Comparison of ENCODE assay signal across 8 mouse cellular contexts in the genomic region with DNA sequence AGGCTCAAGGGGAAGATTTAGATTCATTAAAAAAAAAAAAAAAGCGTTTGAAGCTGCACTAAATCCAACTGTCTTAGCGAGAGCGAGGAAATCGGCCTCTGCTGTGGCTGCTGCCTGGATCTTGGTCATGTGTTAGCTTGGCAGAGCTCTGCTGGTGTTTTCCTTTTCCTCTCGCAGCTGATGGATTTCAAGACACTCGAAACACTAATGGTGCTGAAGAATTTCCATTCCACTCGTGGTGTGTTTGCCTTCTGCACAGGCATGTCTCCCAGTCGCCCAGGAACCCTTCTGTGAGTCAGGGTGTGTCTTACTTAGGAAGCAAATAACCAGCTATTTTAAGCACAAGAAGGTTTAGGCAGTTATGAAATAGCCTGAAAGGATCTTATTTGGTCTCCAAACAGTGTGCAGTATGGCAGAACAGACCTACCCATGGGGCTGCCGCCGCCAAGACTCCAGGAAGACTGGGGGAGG. TPM values are rescaled to one million over a fixed set of nuclear protein-coding genes. Genes with fewer than 3 reads are reported as not detected.
DNase-seq lines count a peak whose midpoint lies in the region; ATAC-seq and TF ChIP-seq lines count a peak whose summit lies in the region.

No protein-coding gene starts in this region.

- H3K9ac ChIP-seq in forebrain, embryonic 14.5 days (ENCODE audit: low read length), result no peak overlapping the region
- no peak overlapping the region for H3K9ac ChIP-seq in forebrain, embryonic 11.5 days (ENCODE audit: low read length)

- no peak overlapping the region for H3K4me3 ChIP-seq in forebrain, embryonic 14.5 days (ENCODE audit: low read depth, low read length)
- H3K4me3 ChIP-seq in forebrain, embryonic 11.5 days (ENCODE audit: low read depth, low read length), result no peak overlapping the region

- no peaks in the 10 kb centered on the region for H3K9me3 ChIP-seq in forebrain, embryonic 14.5 days (replicated peaks; ENCODE audit: control insufficient read depth, low read length)
- H3K9me3 ChIP-seq in forebrain, embryonic 11.5 days (ENCODE audit: control insufficient read depth, low read length), result no peaks in the 10 kb centered on the region

- WGBS in forebrain, embryonic 14.5 days, result 35% methylated on average over 10 of the region's 10 CpGs
- 41% methylated on average over 10 of the region's 10 CpGs for WGBS in forebrain, embryonic 11.5 days

- 0 out of 2 replicates have a peak, but pooled peaks have one; percentile 42 for ATAC-seq in forebrain, embryonic 14.5 days
- no peak for ATAC-seq in forebrain, embryonic 11.5 days (replicated peaks; ENCODE audit: low FRiP score)
- peak; percentile 54 for ATAC-seq in Patski

- CTCF ChIA-PET in Patski (lab: Charles Lee), result interaction anchor here (1.2 to 2.1 kb wide), 2 partner anchors 8 to 10 kb away, joined by 3 to 5 read pairs; no protein-coding TSS in a partner anchor

- POLR2A ChIA-PET in Patski (lab: Charles Lee), result no interaction called here

- no peak overlapping the region for H3K27ac ChIP-seq in forebrain, embryonic 14.5 days (ENCODE audit: low read depth, low read length)
- no peak overlapping the region for H3K27ac ChIP-seq in forebrain, embryonic 11.5 days (ENCODE audit: low read depth, low read length)

- TF ChIP-seq CTCF in Patski (IDR thresholded peaks at IDR 0.05), result no peak

- in situ Hi-C loops in Patski (cut with MboI; ENCODE audit: low pct_unique_long_range_greater_than_20kb), result no loop called here

- H3K36me3 ChIP-seq in forebrain, embryonic 14.5 days (ENCODE audit: control insufficient read depth, insufficient read depth, low read length), result no peaks in the 10 kb centered on the region
- no peaks in the 10 kb centered on the region for H3K36me3 ChIP-seq in forebrain, embryonic 11.5 days (ENCODE audit: control insufficient read depth, insufficient read depth, low read length)

- no peaks in the 10 kb centered on the region for H3K4me1 ChIP-seq in forebrain, embryonic 14.5 days (ENCODE audit: control insufficient read depth, insufficient read depth, low read length)
- no peaks in the 10 kb centered on the region for H3K4me1 ChIP-seq in forebrain, embryonic 11.5 days (replicated peaks; ENCODE audit: control insufficient read depth, insufficient read depth, low read length)

- H3K4me2 ChIP-seq in forebrain, embryonic 14.5 days (ENCODE audit: low read length), result no peak overlapping the region
- H3K4me2 ChIP-seq in forebrain, embryonic 11.5 days (ENCODE audit: low read depth, low read length, severe bottlenecking), result no peak overlapping the region

- peak; percentile 34 for DNase-seq in forebrain, embryonic 14.5 days (ENCODE audit: low spot score)
- no peak for DNase-seq in forebrain, embryonic 11.5 days (ENCODE audit: low spot score)
- DNase-seq in Patski (ENCODE audit: low read depth, low spot score), result no peak
- peak; percentile 66 to 81 for DNase-seq in frontal cortex, postnatal 36 days (ENCODE audit: low spot score in 2 of 2)
- DNase-seq in layer of hippocampus, adult 9-10 months (ENCODE audit: low spot score), result peak; percentile 35
- peak; percentile 17 for DNase-seq in mesoderm, embryonic 11.5 days (ENCODE audit: low read depth, low spot score)
- DNase-seq in telencephalon, adult 2 months (ENCODE audit: low read depth, low spot score), result peak; percentile 90
- DNase-seq in embryo, embryonic 10 days (ENCODE audit: low spot score), result no peak

- no peaks in the 10 kb centered on the region for H3K27me3 ChIP-seq in forebrain, embryonic 14.5 days (replicated peaks; ENCODE audit: control insufficient read depth, insufficient read depth, low read length)
- no peaks in the 10 kb centered on the region for H3K27me3 ChIP-seq in forebrain, embryonic 11.5 days (ENCODE audit: control insufficient read depth, insufficient read depth, low read length)
- H3K27me3 ChIP-seq in Patski, result no peaks in the 10 kb centered on the region

RNA-seq across cellular contexts. Expression of gene Txndc2, which starts 1.1 kb away (rescaled TPM):
- 0.19 TPM in 1 of 2 replicates, not detected in the other for polyA plus RNA-seq in forebrain, embryonic 14.5 days (2014; fragmentation: Nextera tagmentation; extraction: Ambion mirVana)
- polyA plus RNA-seq in forebrain, embryonic 11.5 days (2014; fragmentation: Nextera tagmentation; extraction: Ambion mirVana), result 0.24 and 0.39 TPM in 2 replicates
- not detected for polyA plus RNA-seq in Patski (2021)

RNA-seq across cellular contexts. Expression of gene Vapa, which starts 29.7 kb away (rescaled TPM):
- polyA plus RNA-seq in forebrain, embryonic 14.5 days (2014; fragmentation: Nextera tagmentation; extraction: Ambion mirVana), result 247 TPM in 2 replicates
- polyA plus RNA-seq in forebrain, embryonic 11.5 days (2014; fragmentation: Nextera tagmentation; extraction: Ambion mirVana), result 213 and 224 TPM in 2 replicates
- 141 TPM for polyA plus RNA-seq in Patski (2021)

Comparison
In these comparisons a context has a peak if more than half of its experiments do, and no peak if none do; other contexts are left out.
1. DNase-seq: peak in forebrain, embryonic 14.5 days (single experiment), frontal cortex, postnatal 36 days (2 of 2), layer of hippocampus, adult 9-10 months (single experiment), mesoderm, embryonic 11.5 days (single experiment) and telencephalon, adult 2 months (single experiment); none in forebrain, embryonic 11.5 days (single experiment), Patski (single experiment) and embryo, embryonic 10 days (single experiment).